Mouse (Mus musculus) heart, adult 2 months (tissue): Measurements from ENCODE around the gene Fxyd7. TPM values are rescaled to one million over a fixed set of nuclear protein-coding genes. Genes with fewer than 3 reads are reported as not detected.
A peak's percentile ranks its signal among the peaks of the same experiment; 100 is the strongest.

Experiments used
- DNase-seq, 2 experiments: peaks; one replicate each; pipeline ENCODE4 v3.0.0; 2021
- H3K27ac ChIP-seq: fragments of 200-600 bp; 2 replicates; pipeline ENCODE4 v1.8.1; 2022
- H3K27me3 ChIP-seq: fragments of 200-500 bp; 2 replicates; pipeline ENCODE4 v1.6.1; 2012; ENCODE audit warnings: mild to moderate bottlenecking, low read length, inconsistent platforms, mixed read lengths; ENCODE audit not compliant: control insufficient read depth, insufficient read depth
- H3K36me3 ChIP-seq: fragments of 200-500 bp; 2 replicates; pipeline ENCODE4 v1.6.1; 2012; ENCODE audit warnings: low read length, inconsistent platforms; ENCODE audit not compliant: control insufficient read depth, insufficient read depth
- H3K4me1 ChIP-seq: fragments of 200-500 bp; 2 replicates; pipeline ENCODE4 v1.6.1; 2011; ENCODE audit warnings: low read length; ENCODE audit not compliant: control insufficient read depth, insufficient read depth
- H3K4me3 ChIP-seq: fragments of 200-600 bp; 2 replicates; pipeline ENCODE4 v1.8.1; 2022
- H3K79me2 ChIP-seq: fragments of 200-500 bp; replicated peaks from 2 replicates; pipeline ENCODE4 v1.6.1; 2012; ENCODE audit warnings: mild to moderate bottlenecking, inconsistent platforms, low read length, moderate library complexity, mixed read lengths; ENCODE audit not compliant: control insufficient read depth, insufficient read depth
- H3K9ac ChIP-seq: fragments of 200-500 bp; 2 replicates; pipeline ENCODE4 v1.6.1; 2012; ENCODE audit warnings: low read depth, mild to moderate bottlenecking, control low read depth, inconsistent platforms, low read length, mixed read lengths
- CTCF ChIP-seq: fragments of 200-600 bp; IDR thresholded peaks from 2 replicates; pipeline ENCODE4 v1.8.1; 2022; ENCODE audit warnings: antibody characterized with exemption, mild to moderate bottlenecking, moderate library complexity
- EP300 ChIP-seq: fragments of 200-500 bp; IDR thresholded peaks from 2 replicates; pipeline ENCODE4 v1.6.1; 2011; ENCODE audit warnings: low read depth, low read length, control low read depth; ENCODE audit not compliant: insufficient read depth
- POLR2A ChIP-seq: fragments of 200-500 bp; IDR thresholded peaks from 2 replicates; pipeline ENCODE4 v1.6.1; 2011; ENCODE audit warnings: mild to moderate bottlenecking, low read depth, low read length, control low read depth; ENCODE audit not compliant: insufficient read depth
- WGBS: fragments of 180-500 bp; shearing (Covaris S2); methylation state at CpG from one replicate; pipeline ENCODE4 v1.1.7; 2018; 5-methylcytosine and 5-hydroxymethylcytosine counted together
- intact Hi-C: fragments of 180-260 bp; cut with DNase I; formaldehyde crosslinking; loops from one replicate; pipeline ENCODE4 v1.15.1; 2025
- polyA plus RNA-seq: library from polyadenylated mRNA; depleted of rRNA; stranded (reverse); fragments of >200 nt; gene quantifications from 2 replicates; pipeline ENCODE4 v1.2.3, GENCODE M21; 2012
- total RNA-seq, 2 experiments: library from RNA; stranded (reverse); gene quantifications; 2 replicates each; pipeline ENCODE4 v1.2.3; 2021

Gene Fxyd7
- total and polyA plus RNA-seq, 3 experiments: 0.63 to 3.4 (median 1.5) TPM

GRCm38 (mm10) chr7:31053882-31054447, 2.7 kb upstream of the Fxyd7 start:
- 16% methylated on average over 10 of the region's 10 CpGs for WGBS
- Histone ChIP-seq H3K27ac (peak overlapping the region; percentile 93), H3K79me2 (no peaks in the 10 kb centered on the region), H3K4me3 (peak overlapping the region; percentile 62), H3K36me3 (no peaks in the 10 kb centered on the region), H3K27me3 (no peaks in the 10 kb centered on the region; the same call in 1 of the 2 replicates), H3K4me1 (peaks cover 5% of the 10 kb centered on the region), H3K9ac (peak overlapping the region; percentile 76)
- no peak for TF ChIP-seq CTCF
- no peak for TF ChIP-seq POLR2A
- no peak for TF ChIP-seq EP300
- peak; percentile 51 to 55 for DNase-seq
- intact Hi-C loops: loop anchor here (5.0 kb wide), 1 partner anchor 82 kb away; the partner anchor contains the start of genes Fam187b and Lsr

GRCm38 (mm10) chr7:31052636-31053434, 1.6 kb upstream of the Fxyd7 start:
- Histone ChIP-seq H3K79me2 (no peaks in the 10 kb centered on the region), H3K27me3 (no peaks in the 10 kb centered on the region; the same call in 1 of the 2 replicates), H3K4me3 (peak overlapping the region; percentile 62), H3K9ac (peak overlapping the region; percentile 76), H3K4me1 (peaks cover 5% of the 10 kb centered on the region), H3K27ac (no peak overlapping the region; the same call in 1 of the 2 replicates), H3K36me3 (no peaks in the 10 kb centered on the region)
- TF ChIP-seq CTCF (peak; percentile 19; the same call in 1 of the 2 replicates), EP300 (no peak), POLR2A (peak; percentile 47; the same call in 1 of the 2 replicates)
- intact Hi-C loops: loop anchor here (5.0 kb wide), 1 partner anchor 81 kb away; the partner anchor contains the start of genes Fam187b and Lsr
- peak; percentile 48 to 52 for DNase-seq
- 16% methylated on average over 34 of the region's 34 CpGs for WGBS

GRCm38 (mm10) chr7:31052251-31052635, 976 bp upstream of the Fxyd7 start:
- Histone ChIP-seq H3K27ac (no peak overlapping the region), H3K79me2 (no peaks in the 10 kb centered on the region), H3K27me3 (no peaks in the 10 kb centered on the region; the same call in 1 of the 2 replicates), H3K9ac (no peak overlapping the region), H3K36me3 (no peaks in the 10 kb centered on the region), H3K4me3 (peak overlapping the region; percentile 31; the same call in 1 of the 2 replicates), H3K4me1 (peaks cover 5% of the 10 kb centered on the region)
- DNase-seq: no peak
- intact Hi-C loops: loop anchor here (5.0 kb wide), 1 partner anchor 80 kb away; the partner anchor contains the start of genes Fam187b and Lsr
- TF ChIP-seq EP300 (no peak), POLR2A (no peak), CTCF (no peak)
- WGBS: 29% methylated on average over 22 of the region's 22 CpGs

GRCm38 (mm10) chr7:31050921-31051320, 346 bp downstream of the Fxyd7 start:
- no peaks in the 10 kb centered on the region; the same call in 1 of the 2 replicates for H3K27me3 ChIP-seq

GRCm38 (mm10) chr7:31050487-31050886, 780 bp downstream of the Fxyd7 start:
- DNase-seq: no peak
- no peak overlapping the region for H3K4me3 ChIP-seq
- H3K4me1 ChIP-seq: peaks cover 3% of the 10 kb centered on the region
- H3K9ac ChIP-seq: no peak overlapping the region
- no peaks in the 10 kb centered on the region for H3K36me3 ChIP-seq
- no peaks in the 10 kb centered on the region; the same call in 1 of the 2 replicates for H3K27me3 ChIP-seq
- no peaks in the 10 kb centered on the region for H3K79me2 ChIP-seq
- TF ChIP-seq EP300 (no peak), POLR2A (no peak), CTCF (no peak)
- WGBS: 31% methylated on average over 6 of the region's 6 CpGs
- intact Hi-C loops: loop anchor here (5.0 kb wide), 1 partner anchor 78 kb away; the partner anchor contains the start of genes Fam187b and Lsr
- no peak overlapping the region for H3K27ac ChIP-seq

More at GRCm38 (mm10) chr7:31050921-31051320, 346 bp downstream of the Fxyd7 start:
- WGBS: 22% methylated on average over 9 of the region's 9 CpGs
- TF ChIP-seq CTCF (no peak), POLR2A (no peak), EP300 (no peak)
- DNase-seq: no peak
- Histone ChIP-seq H3K4me1 (peaks cover 4% of the 10 kb centered on the region), H3K36me3 (no peaks in the 10 kb centered on the region), H3K27ac (no peak overlapping the region), H3K4me3 (no peak overlapping the region), H3K9ac (no peak overlapping the region), H3K79me2 (no peaks in the 10 kb centered on the region)
- intact Hi-C loops: loop anchor here (5.0 kb wide), 1 partner anchor 79 kb away; the partner anchor contains the start of genes Fam187b and Lsr

GRCm38 (mm10) chr7:31049846-31050281, 1.4 kb downstream of the Fxyd7 start:
- Histone ChIP-seq H3K4me1 (peaks cover 3% of the 10 kb centered on the region), H3K9ac (no peak overlapping the region), H3K79me2 (no peaks in the 10 kb centered on the region), H3K27ac (no peak overlapping the region), H3K4me3 (no peak overlapping the region), H3K27me3 (no peaks in the 10 kb centered on the region; the same call in 1 of the 2 replicates), H3K36me3 (no peaks in the 10 kb centered on the region)
- TF ChIP-seq EP300: no peak
- TF ChIP-seq POLR2A: no peak
- TF ChIP-seq CTCF: no peak
- intact Hi-C loops: loop anchor here (5.0 kb wide), 1 partner anchor 78 kb away; the partner anchor contains the start of genes Fam187b and Lsr
- DNase-seq: no peak
- WGBS: 26% methylated on average over 11 of the region's 15 CpGs
